Mouse (Mus musculus) liver, embryonic 11.5 days (tissue): ENCODE data around the gene Sema3f. TPM values are rescaled to one million over a fixed set of nuclear protein-coding genes. Genes with fewer than 3 reads are reported as not detected.

Experiments used
- ATAC-seq: fragments of 200-750 bp; cut with Nextera tagmentation; replicated peaks from 2 replicates; pipeline ENCODE4 v1.8.0; 2017; ENCODE audit warnings: moderate number of reproducible peaks, mild to moderate bottlenecking, moderate TSS enrichment, moderate library complexity; ENCODE audit not compliant: low FRiP score
- DNase-seq: peaks from one replicate; pipeline ENCODE4 v3.0.0-alpha.2; 2017; ENCODE audit warnings: low spot score
- H3K27ac ChIP-seq: fragments of 300-500 bp; sonication (generic); 2 replicates; pipeline ENCODE4 v1.5.1; 2014; ENCODE audit warnings: mild to moderate bottlenecking, low read depth, low read length, control low read depth
- H3K27me3 ChIP-seq: fragments of 300-500 bp; sonication (generic); replicated peaks from 2 replicates; pipeline ENCODE4 v1.6.1; 2014; ENCODE audit warnings: low read length, mixed read lengths; ENCODE audit not compliant: control insufficient read depth, insufficient read depth
- H3K36me3 ChIP-seq: fragments of 300-500 bp; sonication (generic); 2 replicates; pipeline ENCODE4 v1.6.1; 2014; ENCODE audit warnings: mild to moderate bottlenecking, low read length, moderate library complexity, mixed read lengths; ENCODE audit not compliant: control insufficient read depth, insufficient read depth
- H3K4me1 ChIP-seq: fragments of 300-500 bp; sonication (generic); replicated peaks from 2 replicates; pipeline ENCODE4 v1.6.1; 2014; ENCODE audit warnings: low read length, mixed read lengths; ENCODE audit not compliant: control insufficient read depth, insufficient read depth
- H3K4me2 ChIP-seq: fragments of 300-500 bp; sonication (generic); 2 replicates; pipeline ENCODE4 v1.6.1; 2014; ENCODE audit warnings: mild to moderate bottlenecking, control low read depth, moderate library complexity
- H3K4me3 ChIP-seq: fragments of 300-500 bp; sonication (generic); 2 replicates; pipeline ENCODE4 v1.5.1; 2014; ENCODE audit warnings: low read depth, low read length, control low read depth
- H3K9ac ChIP-seq: fragments of 300-500 bp; sonication (generic); 2 replicates; pipeline ENCODE4 v1.6.1; 2014; ENCODE audit warnings: low read depth, low read length, control low read depth
- H3K9me3 ChIP-seq: fragments of 300-500 bp; sonication (generic); 2 replicates; pipeline ENCODE4 v1.6.1; 2016; ENCODE audit warnings: low read length, inconsistent platforms, mixed read lengths; ENCODE audit not compliant: control insufficient read depth
- WGBS: fragments of 180-500 bp; shearing (Covaris S2); extraction: QIAGEN DNeasy Blood & Tissue Kit; methylation state at CpG from one replicate; pipeline ENCODE4 v1.1.7; 2014; 5-methylcytosine and 5-hydroxymethylcytosine counted together
- polyA plus RNA-seq: library from polyadenylated mRNA; unstranded; fragments of >200 nt; fragmentation: Nextera tagmentation; extraction: Ambion mirVana; gene quantifications from 2 replicates; pipeline ENCODE4 v1.2.1, GENCODE M21; 2014

The Sema3f gene
- polyA plus RNA-seq, 1 experiment from 2014 or later, result 6.2 TPM

DNA sequence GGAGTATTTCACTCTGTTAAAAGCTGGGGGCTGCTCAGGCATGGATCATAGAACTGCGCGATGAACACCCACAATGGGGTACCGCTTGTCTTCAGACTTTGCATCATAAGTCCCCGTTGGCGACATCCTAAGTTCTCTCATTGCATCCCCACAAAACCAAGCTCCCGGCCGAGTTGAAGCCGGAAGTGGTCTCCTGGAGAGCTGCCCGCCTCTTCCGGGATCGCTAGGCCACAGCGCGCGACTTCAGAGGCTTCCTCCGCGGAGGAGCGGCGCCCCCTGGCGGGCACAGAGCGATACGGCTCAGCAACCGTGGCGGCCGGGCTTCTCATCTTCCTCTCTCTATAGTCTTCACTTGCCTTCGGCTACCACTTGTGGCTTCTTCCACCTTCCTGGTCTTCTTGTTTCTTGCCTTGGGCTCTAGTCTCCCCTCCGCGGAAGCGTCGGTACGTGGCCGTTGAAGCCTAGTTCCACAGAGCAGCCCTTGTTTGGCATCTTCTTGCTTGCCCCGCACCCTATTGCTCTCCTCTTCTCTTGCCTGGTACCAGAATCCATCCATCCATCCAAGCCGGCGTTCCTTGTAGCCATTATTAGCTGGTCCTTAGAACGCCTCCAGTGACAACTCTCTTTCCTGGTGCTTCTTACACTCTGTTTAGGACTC, 65.7 kb downstream of the Sema3f start:
- WGBS, result 3% methylated on average over 35 of the region's 35 CpGs
- peaks cover 8% of the 10 kb centered on the region for H3K4me1 ChIP-seq
- DNase-seq (peak; percentile 90), ATAC-seq (peak; percentile 83)
- H3K36me3 ChIP-seq, result no peaks in the 10 kb centered on the region
- H3K4me3 ChIP-seq, result peak overlapping the region; percentile 57
- H3K27ac ChIP-seq, result 0 out of 2 replicates have a peak overlapping the region, but pooled peaks have one; percentile 3
- H3K9me3 ChIP-seq, result no peaks in the 10 kb centered on the region
- peak overlapping the region; percentile 73 for H3K9ac ChIP-seq
- H3K4me2 ChIP-seq, result peak overlapping the region; percentile 70
- H3K27me3 ChIP-seq, result no peaks in the 10 kb centered on the region

DNA sequence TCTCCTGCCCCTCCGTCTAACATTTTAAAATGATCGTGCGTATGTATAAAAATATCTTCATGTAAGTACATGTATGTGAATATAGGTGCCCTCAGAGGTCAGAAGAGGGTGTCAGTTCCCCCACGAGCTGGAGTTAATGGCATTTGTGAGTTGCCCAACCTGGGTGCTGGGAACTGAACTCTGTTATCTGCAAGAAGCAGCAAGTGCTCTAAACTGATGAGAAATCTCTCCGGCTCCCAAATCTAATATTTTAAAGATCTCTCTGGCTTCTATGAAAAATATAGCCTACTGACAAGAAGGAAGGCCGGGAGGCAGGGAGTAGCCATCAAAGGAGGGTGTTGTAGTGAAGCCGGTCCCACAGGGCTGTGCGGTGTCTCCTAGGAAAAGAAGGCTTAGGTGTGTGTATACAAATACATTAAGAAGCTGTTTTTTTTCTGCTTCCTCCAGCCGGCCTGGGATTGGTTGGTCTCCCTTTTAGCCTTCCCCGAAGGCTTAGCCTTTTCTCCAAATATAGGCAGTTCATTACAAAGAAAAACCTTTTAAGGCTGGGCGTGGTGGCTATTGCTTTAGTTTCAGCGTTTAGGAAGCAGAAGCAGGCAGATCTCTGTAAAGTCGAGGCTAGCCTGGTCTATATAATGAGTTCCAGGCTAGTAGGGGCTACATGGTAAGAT, 66.6 kb downstream of the Sema3f start:
- H3K4me2 ChIP-seq, result peak overlapping the region; percentile 70
- H3K27ac ChIP-seq, result no peak overlapping the region
- DNase-seq (no peak), ATAC-seq (no peak)
- WGBS, result 75% methylated on average over 13 of the region's 13 CpGs
- H3K27me3 ChIP-seq, result no peaks in the 10 kb centered on the region
- peak overlapping the region; percentile 57 for H3K4me3 ChIP-seq
- peaks cover 8% of the 10 kb centered on the region for H3K4me1 ChIP-seq
- H3K9ac ChIP-seq, result peak overlapping the region; percentile 73; the same call in 1 of the 2 replicates
- no peaks in the 10 kb centered on the region for H3K36me3 ChIP-seq
- no peaks in the 10 kb centered on the region for H3K9me3 ChIP-seq

DNA sequence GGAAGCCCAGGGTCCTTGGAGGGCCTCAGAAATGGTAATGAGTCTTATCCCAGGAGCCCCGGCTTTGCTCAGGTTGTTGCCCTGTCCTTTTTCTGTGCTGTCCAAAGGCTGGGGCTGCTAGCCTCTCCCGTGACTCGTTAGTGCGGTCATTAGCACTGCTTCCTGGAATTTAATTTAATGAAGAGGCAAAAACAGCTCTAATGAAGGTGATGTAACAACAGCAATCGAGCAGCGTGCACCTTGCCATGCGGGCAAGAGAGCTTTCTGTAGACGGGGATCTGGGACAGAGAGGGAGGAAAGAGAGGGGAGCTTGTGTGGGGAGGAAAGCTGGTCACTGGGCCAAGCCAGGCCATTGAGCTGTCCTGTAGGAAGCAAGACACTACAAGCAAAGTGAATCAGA, 68.6 kb downstream of the Sema3f start:
- Histone ChIP-seq H3K27ac (no peak overlapping the region), H3K27me3 (no peaks in the 10 kb centered on the region), H3K4me1 (peaks cover 8% of the 10 kb centered on the region), H3K4me2 (no peak overlapping the region), H3K9ac (no peak overlapping the region), H3K36me3 (no peaks in the 10 kb centered on the region), H3K4me3 (no peak overlapping the region), H3K9me3 (no peaks in the 10 kb centered on the region)
- DNase-seq (no peak), ATAC-seq (no peak)
- 78% methylated on average over 8 of the region's 8 CpGs for WGBS

DNA sequence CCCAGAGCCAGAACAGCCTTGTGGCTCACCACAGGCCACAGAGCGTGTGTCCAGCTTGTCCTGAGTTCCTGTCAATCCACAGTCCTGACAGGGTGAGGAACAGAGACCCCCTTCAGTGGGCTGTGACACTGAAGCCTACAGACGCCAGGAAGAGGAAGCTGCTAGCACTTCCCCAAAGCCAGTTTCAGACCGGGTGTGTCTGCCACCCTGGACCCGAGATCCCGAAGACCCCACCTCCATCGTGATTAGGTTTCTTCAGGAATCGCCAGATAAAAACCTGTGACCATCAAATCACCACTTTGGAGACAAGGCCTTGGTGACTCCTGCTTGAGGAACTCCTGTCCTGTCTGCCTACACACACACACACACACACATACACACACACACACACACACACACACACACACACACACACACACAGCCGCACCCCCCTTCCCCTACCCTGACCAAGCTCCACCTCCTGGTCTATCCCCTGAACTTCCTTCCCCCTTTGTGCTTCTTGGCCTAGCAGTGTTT, 70.0 kb downstream of the Sema3f start:
- ATAC-seq (no peak), DNase-seq (no peak)
- WGBS, result 24% methylated on average over 8 of the region's 8 CpGs
- peak overlapping the region; percentile 14 for H3K4me2 ChIP-seq
- H3K27me3 ChIP-seq, result no peaks in the 10 kb centered on the region
- H3K4me3 ChIP-seq, result no peak overlapping the region
- H3K9ac ChIP-seq, result no peak overlapping the region
- H3K36me3 ChIP-seq, result no peaks in the 10 kb centered on the region
- H3K9me3 ChIP-seq, result no peaks in the 10 kb centered on the region
- no peak overlapping the region; the same call in 1 of the 2 replicates for H3K27ac ChIP-seq
- peaks cover 14% of the 10 kb centered on the region for H3K4me1 ChIP-seq

DNA sequence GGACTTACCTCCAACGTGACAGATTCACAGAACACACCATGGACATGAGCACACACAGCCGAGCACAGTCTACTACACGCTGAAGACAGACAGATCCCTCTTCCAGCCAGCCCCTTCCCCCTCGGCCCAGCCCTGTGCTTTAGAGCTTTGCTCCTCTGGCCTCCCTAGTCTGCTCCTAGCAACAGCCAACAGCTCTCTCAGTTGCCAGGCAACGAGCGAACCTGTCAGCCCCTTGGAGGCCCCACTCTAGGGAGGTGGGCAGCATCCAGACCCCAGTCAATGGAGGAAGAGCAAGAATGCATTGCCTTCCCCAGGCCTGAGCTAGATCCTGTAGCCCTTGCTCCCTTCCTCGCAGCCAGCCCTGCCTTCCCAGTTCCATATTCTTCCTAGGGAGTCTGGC, 73.2 kb downstream of the Sema3f start:
- Histone ChIP-seq H3K9ac (no peak overlapping the region), H3K4me1 (peaks cover 16% of the 10 kb centered on the region), H3K27ac (peak overlapping the region; percentile 27; the same call in 1 of the 2 replicates), H3K27me3 (no peaks in the 10 kb centered on the region), H3K4me3 (no peak overlapping the region), H3K4me2 (no peak overlapping the region), H3K9me3 (no peaks in the 10 kb centered on the region), H3K36me3 (no peaks in the 10 kb centered on the region)
- WGBS, result 58% methylated on average over 7 of the region's 7 CpGs
- ATAC-seq (no peak), DNase-seq (no peak)

DNA sequence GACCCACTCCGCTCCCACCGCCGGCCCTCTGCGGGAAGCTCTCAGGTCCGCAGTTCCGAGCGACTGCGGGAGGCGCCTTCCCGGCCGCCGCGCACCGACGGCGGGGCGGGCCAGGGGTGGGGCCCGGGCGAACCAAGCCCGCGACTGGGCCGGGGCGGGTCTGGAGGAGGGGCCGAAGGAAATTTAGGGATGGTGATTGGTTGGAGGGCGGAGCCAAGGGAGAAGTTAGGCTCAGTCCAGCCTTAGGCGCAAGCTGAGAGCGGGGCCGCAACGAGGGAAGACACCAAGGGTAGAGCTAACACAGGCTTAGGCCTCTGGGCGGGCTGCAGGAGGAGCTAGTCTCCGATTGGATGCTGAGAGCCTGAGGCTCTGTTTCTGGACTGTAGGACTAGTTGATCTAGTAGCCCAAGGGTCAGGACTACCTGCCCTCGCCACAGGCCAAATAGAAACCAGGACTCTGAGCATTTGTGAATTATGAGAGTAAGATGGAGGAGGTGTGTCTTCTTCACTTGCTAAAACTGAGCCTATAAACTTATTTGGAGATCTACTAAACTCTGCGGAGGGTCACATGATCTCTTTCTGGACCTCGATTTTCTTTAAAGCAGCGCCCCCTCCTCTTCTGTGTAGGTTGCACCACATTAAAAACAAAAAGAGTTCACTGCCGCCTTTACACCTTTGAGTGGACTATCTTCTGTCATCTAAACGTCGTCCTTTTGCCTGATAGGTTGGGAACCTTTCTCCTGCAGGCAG, 74.8 kb downstream of the Sema3f start, which contains the start of gene Gnai2:
Gene Gnai2 (minus strand): TSS at position 89 of the 750 bp plus-strand sequence.
- WGBS, result 2% methylated on average over 38 of the region's 38 CpGs
- Histone ChIP-seq H3K36me3 (peaks cover 2% of the 10 kb centered on the region; the same call in 1 of the 2 replicates), H3K27ac (peak within 1 kb of the TSS; percentile 90), H3K4me1 (peaks cover 32% of the 10 kb centered on the region), H3K9me3 (no peaks in the 10 kb centered on the region), H3K27me3 (no peaks in the 10 kb centered on the region), H3K4me3 (peak within 1 kb of the TSS; percentile 89), H3K9ac (peak within 1 kb of the TSS; percentile 96), H3K4me2 (peak within 1 kb of the TSS; percentile 97)
- peak; percentile 95 for DNase-seq
- ATAC-seq, result peak; percentile 96

DNA sequence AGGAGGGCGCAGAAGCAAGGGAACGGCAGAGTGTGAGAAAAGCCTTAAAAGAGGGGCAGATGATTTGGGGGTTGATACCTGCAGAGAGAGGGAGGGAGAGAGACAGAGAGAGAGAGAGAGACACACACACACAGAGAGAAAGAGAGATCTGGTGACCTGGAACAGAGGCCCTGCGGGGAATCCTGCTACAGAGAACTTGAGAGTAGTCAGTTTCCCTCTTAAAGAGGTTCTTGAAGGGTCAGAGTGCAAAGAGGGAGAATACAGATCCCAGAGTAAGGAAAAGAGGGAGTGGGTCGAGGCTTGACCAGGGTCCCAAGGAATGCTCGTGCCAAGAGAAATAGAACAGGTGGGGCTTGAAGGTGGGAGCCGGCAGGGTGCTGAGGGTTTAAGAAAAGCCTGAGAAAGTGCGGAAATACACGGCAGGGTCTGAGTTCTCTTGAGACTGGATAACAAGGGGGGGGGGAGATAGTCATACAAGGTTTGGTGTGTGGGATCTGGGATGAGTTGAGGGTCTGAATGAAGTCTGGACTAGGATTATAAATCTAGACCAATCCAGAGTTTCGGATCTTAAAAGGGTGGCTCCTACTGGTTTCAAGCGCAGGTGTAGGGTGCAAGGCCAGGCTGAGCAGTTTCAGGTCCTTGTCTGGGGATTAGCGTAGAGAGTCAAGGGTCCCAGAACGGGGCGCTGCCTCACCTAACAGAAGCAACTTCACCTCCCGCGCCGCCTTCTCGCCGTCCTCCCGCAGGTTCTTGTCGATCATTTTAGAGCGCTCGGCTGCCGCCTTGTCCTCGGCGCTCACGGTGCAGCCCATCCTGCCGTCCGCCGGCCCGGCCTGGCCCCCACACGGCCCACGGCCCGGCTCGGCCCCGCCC, 75.6 kb downstream of the Sema3f start:
- DNase-seq (no peak), ATAC-seq (0 out of 2 replicates have a peak, but pooled peaks have one; percentile 1)
- WGBS, result under 1% methylated on average over 35 of the region's 35 CpGs
- H3K9ac ChIP-seq, result peak overlapping the region; percentile 96
- peaks cover 2% of the 10 kb centered on the region; the same call in 1 of the 2 replicates for H3K36me3 ChIP-seq
- no peaks in the 10 kb centered on the region for H3K27me3 ChIP-seq
- peak overlapping the region; percentile 89 for H3K4me3 ChIP-seq
- H3K9me3 ChIP-seq, result no peaks in the 10 kb centered on the region
- H3K4me1 ChIP-seq, result peaks cover 40% of the 10 kb centered on the region
- H3K27ac ChIP-seq, result peak overlapping the region; percentile 90
- peak overlapping the region; percentile 97 for H3K4me2 ChIP-seq
